Mouse (Mus musculus) stomach, postnatal 0 days (tissue): ENCODE data around the gene Rasip1.

Source experiments
- CTCF ChIP-seq: IDR thresholded peaks from 2 replicates; pipeline ENCODE4 v1.5.1; 2016; ENCODE audit warnings: antibody characterized with exemption, low read depth, mild to moderate bottlenecking, moderate library complexity
- EP300 ChIP-seq: optimal IDR thresholded peaks from 2 replicates; pipeline ENCODE3; 2016; ENCODE audit warnings: antibody characterized with exemption

- no peak for TF ChIP-seq EP300
- TF ChIP-seq CTCF, result no peak
Observed at GRCm38 (mm10) chr7:45605704-45606289, 21.5 kb upstream of the Rasip1 start.
